Comparison of ENCODE assay signal across 26 mouse cellular contexts in genomic region chr2:14571300-14571699, GRCm38 (mm10).
"Had no signal": no experiment of that assay in that cellular context is flagged by ENCODE, and none has a peak within 500 bp of the region (broad histone marks: within the 10 kb centered on the region; RNA-seq: fewer than 3 reads in every experiment).

No protein-coding gene starts in this region.

- ATAC-seq: forebrain, embryonic 16.5 days; hindbrain, embryonic 16.5 days; inflammation-experienced regulatory T-cells, adult 6 months; intestine, embryonic 15.5 days; intestine, postnatal 0 days; liver, postnatal 0 days had no signal

- H3K27me3 ChIP-seq: hindbrain, embryonic 12.5 days; intestine, embryonic 15.5 days; limb, embryonic 12.5 days; liver, embryonic 13.5 days; liver, embryonic 15.5 days had no signal

- H3K9ac ChIP-seq: hindbrain, embryonic 12.5 days; hindbrain, embryonic 14.5 days; intestine, embryonic 15.5 days; limb, embryonic 12.5 days; liver, embryonic 13.5 days; liver, embryonic 15.5 days; liver, postnatal 0 days had no signal

- H3K27ac ChIP-seq: gastrocnemius, adult 2 months; hindbrain, embryonic 10.5 days; hindbrain, embryonic 12.5 days; hindbrain, embryonic 14.5 days; intestine, embryonic 15.5 days; layer of hippocampus, adult 2 months; left cerebral cortex, adult 2 months; limb, embryonic 10.5 days; limb, embryonic 12.5 days; liver, embryonic 13.5 days; liver, embryonic 15.5 days had no signal

- H3K4me1 ChIP-seq: hindbrain, embryonic 10.5 days; hindbrain, embryonic 12.5 days; intestine, embryonic 15.5 days; limb, embryonic 10.5 days; limb, embryonic 12.5 days; liver, embryonic 13.5 days; liver, embryonic 15.5 days had no signal

- H3K36me3 ChIP-seq: hindbrain, embryonic 10.5 days; hindbrain, embryonic 12.5 days; intestine, embryonic 15.5 days; limb, embryonic 10.5 days; limb, embryonic 12.5 days; liver, embryonic 13.5 days; liver, embryonic 15.5 days had no signal

- H3K4me2 ChIP-seq: hindbrain, embryonic 12.5 days; hindbrain, embryonic 14.5 days; intestine, embryonic 15.5 days; limb, embryonic 12.5 days; liver, embryonic 11.5 days; liver, embryonic 13.5 days; liver, embryonic 15.5 days had no signal

- DNase-seq: gastrocnemius, adult 2 months; gastrocnemius, postnatal 10 days; gastrocnemius, postnatal 25 days; heart, postnatal 36 days; kidney, adult 18-20 months; kidney, adult 8-10 months; kidney, postnatal 10 days; kidney, postnatal 25 days; kidney, postnatal 4 days; liver; liver, embryonic 13.5 days; liver, postnatal 0 days had no signal

- H3K4me3 ChIP-seq: gastrocnemius, adult 2 months; hindbrain, embryonic 10.5 days; hindbrain, embryonic 12.5 days; intestine, embryonic 15.5 days; layer of hippocampus, adult 2 months; left cerebral cortex, adult 2 months; limb, embryonic 10.5 days; limb, embryonic 12.5 days; liver, embryonic 13.5 days; liver, embryonic 15.5 days had no signal

- H3K9me3 ChIP-seq: hindbrain, embryonic 10.5 days; hindbrain, embryonic 12.5 days; intestine, embryonic 15.5 days; limb, embryonic 10.5 days; limb, embryonic 12.5 days; liver, embryonic 13.5 days; liver, embryonic 15.5 days had no signal
